Mouse (Mus musculus): ENCODE measurements around the gene Cdkl2. TPM values are rescaled to one million over a fixed set of nuclear protein-coding genes. Genes with fewer than 3 reads are reported as not detected.

Gene Cdkl2
- 0.77 and 0.88 TPM in 2 replicates for polyA plus RNA-seq (2016; fragmentation: Nextera tagmentation; extraction: Ambion mirVana)

DNA sequence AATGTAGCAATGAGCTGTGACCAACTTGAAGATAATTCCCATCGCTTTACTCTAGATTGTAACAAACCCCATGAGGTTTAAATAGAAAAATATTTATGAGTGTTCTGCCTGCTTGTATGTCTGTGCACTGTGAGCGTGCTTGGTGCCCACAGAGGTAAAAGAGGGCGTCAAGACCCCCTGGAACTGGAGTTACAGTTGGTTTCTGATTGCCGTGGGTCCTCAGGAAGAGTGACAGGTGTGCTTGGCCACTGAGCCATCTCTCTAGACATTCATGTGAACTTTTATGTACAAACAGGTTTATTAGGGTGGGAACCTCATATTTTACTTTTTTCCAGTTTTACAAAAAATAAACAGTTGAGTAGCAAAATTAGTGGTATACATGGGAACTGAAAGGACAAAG lies at the start of gene Cdkl2:
TSS of gene Cdkl2 (minus strand) at position 101 of the 400 bp plus-strand sequence.
- Histone ChIP-seq H3K9ac (peak within 1 kb of the TSS; percentile 53), H3K27ac (no peak within 1 kb of the TSS), H3K4me3 (replicated peaks) (peak within 1 kb of the TSS; percentile 76), H3K4me2 (peak within 1 kb of the TSS; percentile 98), H3K4me1 (peaks cover 4% of the 10 kb centered on the region; the same call in 1 of the 2 replicates), H3K27me3 (peaks cover 16% of the 10 kb centered on the region), H3K36me3 (replicated peaks) (no peaks in the 10 kb centered on the region), H3K9me3 (no peaks in the 10 kb centered on the region)
- ATAC-seq (ENCODE audit: low FRiP score) = no peak
- WGBS = 80% methylated on average over 4 of the region's 4 CpGs

GRCm38 (mm10) chr5:92087469-92087868 lies 43.8 kb upstream of the Cdkl2 start:
- no peak for ATAC-seq (ENCODE audit: low FRiP score)
- Histone ChIP-seq H3K27ac (no peak overlapping the region), H3K4me1 (no peaks in the 10 kb centered on the region), H3K9me3 (no peaks in the 10 kb centered on the region), H3K4me3 (replicated peaks) (no peak overlapping the region), H3K9ac (no peak overlapping the region), H3K27me3 (no peaks in the 10 kb centered on the region), H3K4me2 (no peak overlapping the region), H3K36me3 (replicated peaks) (no peaks in the 10 kb centered on the region)
- WGBS = 93% methylated on average over 4 of the region's 4 CpGs

GRCm38 (mm10) chr5:92085821-92086550 lies 42.3 kb upstream of the Cdkl2 start:
- peaks cover 14% of the 10 kb centered on the region for H3K4me1 ChIP-seq
- no peak for ATAC-seq (ENCODE audit: low FRiP score)
- no peaks in the 10 kb centered on the region for H3K27me3 ChIP-seq
- no peak overlapping the region for H3K27ac ChIP-seq
- 84% methylated on average over 7 of the region's 7 CpGs for WGBS
- H3K9ac ChIP-seq = no peak overlapping the region
- no peaks in the 10 kb centered on the region for H3K36me3 ChIP-seq (replicated peaks)
- no peaks in the 10 kb centered on the region for H3K9me3 ChIP-seq
- no peak overlapping the region for H3K4me3 ChIP-seq (replicated peaks)
- H3K4me2 ChIP-seq = no peak overlapping the region

DNA sequence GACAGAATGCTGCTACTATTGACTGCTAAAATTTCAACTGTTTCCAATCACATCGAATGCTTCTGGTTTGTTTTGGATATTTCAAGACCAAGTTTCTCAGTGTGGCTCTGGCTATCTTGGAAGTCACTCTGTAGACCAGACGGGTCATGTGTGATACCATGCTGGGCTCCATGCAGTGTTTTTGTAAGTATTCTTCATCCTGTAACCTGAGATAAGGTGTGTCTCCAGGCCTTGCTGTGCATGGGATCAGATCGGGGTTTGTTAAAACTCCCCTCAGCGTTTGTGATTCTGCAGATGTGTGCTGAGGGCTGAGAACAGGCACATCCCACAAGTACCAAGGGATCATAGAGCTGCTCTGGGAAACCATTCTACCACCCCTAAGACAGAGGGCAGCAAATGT lies 41.6 kb upstream of the Cdkl2 start:
- WGBS = 72% methylated on average over 4 of the region's 4 CpGs
- Histone ChIP-seq H3K36me3 (replicated peaks) (no peaks in the 10 kb centered on the region), H3K27me3 (no peaks in the 10 kb centered on the region), H3K4me1 (peaks cover 21% of the 10 kb centered on the region), H3K4me3 (replicated peaks) (no peak overlapping the region), H3K9ac (no peak overlapping the region), H3K4me2 (no peak overlapping the region), H3K27ac (no peak overlapping the region), H3K9me3 (no peaks in the 10 kb centered on the region)
- ATAC-seq (ENCODE audit: low FRiP score) = no peak

DNA sequence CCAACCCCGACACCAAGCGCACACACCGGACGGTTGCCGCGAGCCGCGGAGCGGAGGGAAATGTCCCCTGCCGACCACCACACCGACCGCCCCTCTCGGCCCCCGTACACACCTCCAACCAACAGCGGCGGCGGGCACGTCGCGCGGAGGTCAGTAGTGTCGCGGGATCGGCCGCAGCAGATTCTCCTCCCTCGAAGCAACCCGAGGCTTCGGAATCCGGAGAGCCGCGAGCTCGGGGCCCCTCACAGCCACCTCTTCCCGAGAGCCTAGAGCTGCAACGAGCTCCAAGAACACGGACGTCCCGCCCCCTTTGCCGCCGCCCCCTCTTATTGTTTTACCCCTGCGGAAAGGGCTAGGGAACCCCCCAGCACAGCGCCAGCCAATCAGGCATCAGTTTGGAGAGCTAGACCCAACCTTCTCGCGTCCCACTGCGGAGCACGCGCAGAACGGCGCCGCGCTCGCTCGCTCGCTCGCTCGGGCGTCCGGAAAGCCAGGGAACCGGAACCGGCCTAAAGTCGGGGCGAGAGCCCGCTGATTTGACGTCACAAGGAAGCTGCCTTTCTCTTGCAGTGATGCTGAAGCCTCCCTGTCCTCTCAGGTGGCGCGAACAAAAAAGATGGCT lies 39.8 kb upstream of the Cdkl2 start, which contains the start of gene G3bp2:
TSS of gene G3bp2 (minus strand) at position 303 of the 622 bp plus-strand sequence.
- Histone ChIP-seq H3K36me3 (replicated peaks) (no peaks in the 10 kb centered on the region), H3K27ac (peak within 1 kb of the TSS; percentile 99), H3K4me2 (peak within 1 kb of the TSS; percentile 74), H3K9me3 (no peaks in the 10 kb centered on the region), H3K4me3 (replicated peaks) (peak within 1 kb of the TSS; percentile 90), H3K27me3 (no peaks in the 10 kb centered on the region), H3K4me1 (peaks cover 25% of the 10 kb centered on the region), H3K9ac (peak within 1 kb of the TSS; percentile 94)
- peak; percentile 98 for ATAC-seq (ENCODE audit: low FRiP score)
- WGBS = under 1% methylated on average over 65 of the region's 65 CpGs

GRCm38 (mm10) chr5:92082821-92083401 lies 39.2 kb upstream of the Cdkl2 start:
- peak overlapping the region; percentile 94 for H3K9ac ChIP-seq
- WGBS = under 1% methylated on average over 55 of the region's 55 CpGs
- no peaks in the 10 kb centered on the region for H3K36me3 ChIP-seq (replicated peaks)
- ATAC-seq (ENCODE audit: low FRiP score) = peak; percentile 73
- H3K4me3 ChIP-seq (replicated peaks) = peak overlapping the region; percentile 90
- no peaks in the 10 kb centered on the region for H3K27me3 ChIP-seq
- no peaks in the 10 kb centered on the region for H3K9me3 ChIP-seq
- peaks cover 25% of the 10 kb centered on the region for H3K4me1 ChIP-seq
- H3K4me2 ChIP-seq = peak overlapping the region; percentile 74
- H3K27ac ChIP-seq = peak overlapping the region; percentile 99

DNA sequence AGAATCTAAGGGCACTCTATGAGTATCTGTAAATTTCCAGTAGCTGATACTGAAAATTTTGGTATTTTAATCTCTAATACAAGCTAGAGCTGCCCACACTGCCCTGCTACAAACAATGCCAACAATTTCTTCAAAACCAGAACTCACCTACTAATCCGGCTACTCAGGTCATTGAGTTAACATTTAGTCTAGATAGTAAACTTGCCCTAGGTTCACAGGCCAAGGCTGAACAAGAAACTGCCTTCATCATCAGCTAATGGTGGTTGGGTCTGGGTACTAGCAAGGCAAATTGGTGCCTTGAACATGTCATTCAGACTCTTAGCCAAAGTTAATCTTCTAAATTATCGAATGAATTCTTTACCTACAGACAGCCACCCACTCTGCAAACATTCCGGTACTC lies 37.6 kb upstream of the Cdkl2 start:
- Histone ChIP-seq H3K27ac (no peak overlapping the region), H3K4me3 (replicated peaks) (peak overlapping the region; percentile 90), H3K4me2 (peak overlapping the region; percentile 74), H3K9me3 (no peaks in the 10 kb centered on the region), H3K36me3 (replicated peaks) (no peaks in the 10 kb centered on the region), H3K27me3 (no peaks in the 10 kb centered on the region), H3K4me1 (peaks cover 25% of the 10 kb centered on the region), H3K9ac (peak overlapping the region; percentile 94; the same call in 1 of the 2 replicates)
- no peak for ATAC-seq (ENCODE audit: low FRiP score)
- 83% methylated on average over 3 of the region's 3 CpGs for WGBS

- 81% methylated on average over 1 of the region's 1 CpGs for WGBS
- Histone ChIP-seq H3K4me1 (peaks cover 25% of the 10 kb centered on the region), H3K4me3 (replicated peaks) (no peak overlapping the region), H3K4me2 (no peak overlapping the region), H3K9ac (no peak overlapping the region), H3K9me3 (no peaks in the 10 kb centered on the region), H3K27me3 (no peaks in the 10 kb centered on the region), H3K27ac (no peak overlapping the region), H3K36me3 (replicated peaks) (no peaks in the 10 kb centered on the region)
- ATAC-seq (ENCODE audit: low FRiP score) = no peak
Observed at GRCm38 (mm10) chr5:92080400-92080799, 36.7 kb upstream of the Cdkl2 start.

DNA sequence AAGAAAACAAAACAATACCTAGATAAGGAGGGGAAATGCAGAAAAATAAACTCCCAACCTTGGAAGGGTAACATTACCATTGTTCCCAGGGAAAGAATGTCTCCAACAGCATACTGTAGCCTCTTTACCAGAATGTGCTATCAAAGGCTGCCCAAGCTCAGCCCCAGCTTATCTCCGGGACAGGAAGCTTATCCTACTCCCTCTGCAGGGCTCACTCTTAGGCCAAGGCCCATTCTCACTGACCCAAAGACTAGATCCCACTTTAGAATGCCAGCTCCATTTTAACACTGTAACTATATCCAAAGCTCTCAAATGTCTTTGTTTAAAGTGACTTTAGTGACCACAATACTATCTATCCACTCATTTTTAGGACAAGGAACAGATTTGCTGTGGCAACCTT lies 35.6 kb upstream of the Cdkl2 start:
- no peak overlapping the region for H3K4me2 ChIP-seq
- WGBS = 69% methylated on average over 1 of the region's 1 CpGs
- no peak for ATAC-seq (ENCODE audit: low FRiP score)

DNA sequence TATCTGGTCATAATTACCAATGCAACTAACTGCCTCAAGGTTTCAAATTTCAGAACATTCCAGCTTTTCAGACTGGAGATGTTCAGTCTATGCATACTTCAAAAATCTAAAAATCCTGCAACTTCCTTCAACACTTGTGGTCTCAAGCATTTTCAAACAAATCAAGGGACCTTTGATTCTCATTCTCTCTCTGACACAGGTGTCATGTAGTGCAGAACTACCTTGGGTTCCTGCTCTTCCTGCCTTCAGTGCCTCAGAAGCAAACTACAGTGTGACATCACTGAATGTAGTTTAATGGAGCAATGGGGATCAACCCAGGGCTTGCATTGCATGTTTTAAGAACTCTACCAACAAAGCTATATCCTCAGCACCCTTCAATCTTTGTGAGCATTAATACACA lies 35.1 kb upstream of the Cdkl2 start:
- H3K27ac ChIP-seq = no peak overlapping the region
- no peaks in the 10 kb centered on the region for H3K9me3 ChIP-seq
- no peaks in the 10 kb centered on the region for H3K27me3 ChIP-seq
- no peak for ATAC-seq (ENCODE audit: low FRiP score)
- no peaks in the 10 kb centered on the region for H3K36me3 ChIP-seq (replicated peaks)
- peaks cover 25% of the 10 kb centered on the region for H3K4me1 ChIP-seq
- H3K9ac ChIP-seq = no peak overlapping the region
- H3K4me2 ChIP-seq = no peak overlapping the region
- H3K4me3 ChIP-seq (replicated peaks) = no peak overlapping the region

More for the DNA sequence above, 35.6 kb upstream of the Cdkl2 start:
- Histone ChIP-seq H3K36me3 (replicated peaks) (no peaks in the 10 kb centered on the region), H3K27me3 (no peaks in the 10 kb centered on the region), H3K27ac (no peak overlapping the region), H3K9ac (no peak overlapping the region), H3K4me1 (peaks cover 25% of the 10 kb centered on the region), H3K9me3 (no peaks in the 10 kb centered on the region), H3K4me3 (replicated peaks) (no peak overlapping the region)

GRCm38 (mm10) chr5:92076273-92076672 lies 32.6 kb upstream of the Cdkl2 start:
- H3K4me1 ChIP-seq = peaks cover 14% of the 10 kb centered on the region
- no peaks in the 10 kb centered on the region for H3K27me3 ChIP-seq
- WGBS = 86% methylated on average over 1 of the region's 1 CpGs
- H3K4me2 ChIP-seq = no peak overlapping the region
- no peaks in the 10 kb centered on the region for H3K9me3 ChIP-seq
- no peak for ATAC-seq (ENCODE audit: low FRiP score)
- no peak overlapping the region for H3K27ac ChIP-seq
- H3K9ac ChIP-seq = no peak overlapping the region
- H3K4me3 ChIP-seq (replicated peaks) = no peak overlapping the region
- H3K36me3 ChIP-seq (replicated peaks) = 0 out of 2 replicates have a peak, but pooled peaks cover 8% of the 10 kb centered on the region

- no peak overlapping the region for H3K4me2 ChIP-seq
- H3K9ac ChIP-seq = no peak overlapping the region
- H3K36me3 ChIP-seq (replicated peaks) = peaks cover 11% of the 10 kb centered on the region; the same call in 1 of the 2 replicates
- H3K4me1 ChIP-seq = no peaks in the 10 kb centered on the region
- no peak overlapping the region for H3K27ac ChIP-seq
- ATAC-seq (ENCODE audit: low FRiP score) = no peak
- H3K27me3 ChIP-seq = no peaks in the 10 kb centered on the region
- no peak overlapping the region for H3K4me3 ChIP-seq (replicated peaks)
- WGBS = 92% methylated on average over 14 of the region's 14 CpGs
- no peaks in the 10 kb centered on the region for H3K9me3 ChIP-seq
Observed at GRCm38 (mm10) chr5:92074061-92074460, 30.4 kb upstream of the Cdkl2 start.
